Mouse (Mus musculus) kidney, postnatal 36 days (tissue): ENCODE results near the gene Rap1gap2.

Experiments
- DNase-seq, 2 experiments: peaks; one replicate each; pipeline ENCODE4 v3.0.0; 2021 to 2022; ENCODE audit warnings: mixed read lengths in 2 of 2

Gene Rap1gap2

DNA sequence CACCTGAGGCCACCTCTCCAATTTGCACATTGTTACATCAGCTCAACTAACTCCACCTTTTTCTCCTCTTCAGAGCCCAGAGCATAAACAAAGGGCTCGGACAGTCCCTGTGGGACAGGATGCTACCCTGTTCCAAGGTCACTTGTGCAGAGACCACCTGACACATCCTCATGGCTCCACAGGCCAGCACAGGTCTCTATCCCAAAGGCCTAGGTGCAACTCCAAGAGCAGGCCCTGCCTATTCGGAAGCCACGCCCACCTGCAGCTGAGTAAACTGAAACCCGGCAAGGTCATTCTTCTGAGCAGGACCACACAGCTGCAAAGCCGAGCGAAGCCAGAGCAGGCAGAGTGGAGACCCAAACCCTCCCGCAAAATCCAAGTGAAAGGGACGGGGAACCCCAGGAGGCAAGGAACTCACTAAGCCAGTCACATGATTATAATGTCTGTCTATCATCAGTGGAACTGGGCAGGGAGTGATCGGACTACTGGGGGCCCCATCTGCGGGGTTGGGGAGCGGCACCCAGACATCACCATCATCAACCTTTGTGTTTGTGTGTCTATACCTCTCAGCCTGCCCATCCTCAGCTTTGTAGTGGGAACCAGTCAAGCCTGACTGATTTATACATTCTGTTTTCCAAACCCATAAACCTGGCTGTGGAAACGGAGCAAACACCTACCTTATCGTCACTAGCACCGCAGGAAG is 74.4 kb downstream of the Rap1gap2 start:
- DNase-seq, result peak; percentile 56 to 73

DNA sequence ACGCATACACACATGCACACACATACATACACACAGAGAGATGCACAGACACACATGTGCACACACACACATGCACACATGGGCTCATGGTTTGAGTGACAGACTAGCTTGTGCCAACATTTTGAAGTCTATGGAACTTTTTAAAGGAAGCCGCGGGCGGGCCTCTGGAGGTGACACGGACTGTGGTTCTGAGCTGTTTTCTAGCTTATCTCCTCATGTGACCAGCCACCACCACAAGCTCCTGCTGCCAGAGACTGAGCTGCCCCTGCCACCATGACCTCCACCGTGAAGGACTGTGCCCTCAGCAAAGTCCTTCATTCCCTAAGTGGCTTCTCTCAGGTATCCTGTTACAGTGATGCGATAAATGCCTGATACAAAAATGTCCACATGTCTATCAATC is 76.3 kb downstream of the Rap1gap2 start:
- DNase-seq, result no peak

DNA sequence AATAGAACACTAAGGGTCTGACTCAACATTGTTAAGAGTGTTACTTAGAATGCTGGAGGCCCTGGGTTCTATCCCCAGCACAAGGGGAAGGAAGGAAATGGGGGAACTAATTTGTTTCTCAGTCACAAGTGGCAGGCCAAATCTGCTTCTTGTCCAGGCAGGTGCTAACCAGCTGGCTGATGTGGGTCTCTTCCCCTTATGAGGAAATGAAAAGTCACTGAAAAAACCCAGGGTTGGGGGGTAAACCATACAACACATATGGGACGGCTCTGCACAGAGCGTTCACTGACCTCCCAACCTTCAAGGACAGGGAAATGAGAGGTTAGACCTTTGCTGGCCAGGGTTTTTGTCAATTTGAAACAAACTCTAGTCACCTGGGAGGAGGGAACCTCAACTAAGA is 77.7 kb downstream of the Rap1gap2 start:
- no peak for DNase-seq

DNA sequence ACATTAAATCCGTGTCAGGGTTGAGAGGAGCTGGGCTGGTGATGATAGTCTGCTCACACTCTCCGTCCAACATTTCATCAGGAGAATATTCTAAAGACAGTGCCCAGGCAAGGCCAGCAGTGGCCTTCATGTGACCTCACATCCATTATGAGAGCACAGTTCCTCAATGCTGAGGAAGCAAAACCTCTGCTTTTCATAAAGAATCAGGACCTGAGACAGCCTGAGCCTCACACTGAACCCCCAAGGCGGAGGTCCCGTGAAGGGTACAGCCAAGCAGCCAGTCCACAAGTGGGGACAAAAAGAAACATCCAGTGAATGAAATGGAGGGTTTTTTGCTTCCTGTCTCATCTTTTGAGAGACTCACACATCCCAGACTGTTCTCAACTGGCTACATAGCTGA is 78.3 kb downstream of the Rap1gap2 start:
- DNase-seq, result no peak

DNA sequence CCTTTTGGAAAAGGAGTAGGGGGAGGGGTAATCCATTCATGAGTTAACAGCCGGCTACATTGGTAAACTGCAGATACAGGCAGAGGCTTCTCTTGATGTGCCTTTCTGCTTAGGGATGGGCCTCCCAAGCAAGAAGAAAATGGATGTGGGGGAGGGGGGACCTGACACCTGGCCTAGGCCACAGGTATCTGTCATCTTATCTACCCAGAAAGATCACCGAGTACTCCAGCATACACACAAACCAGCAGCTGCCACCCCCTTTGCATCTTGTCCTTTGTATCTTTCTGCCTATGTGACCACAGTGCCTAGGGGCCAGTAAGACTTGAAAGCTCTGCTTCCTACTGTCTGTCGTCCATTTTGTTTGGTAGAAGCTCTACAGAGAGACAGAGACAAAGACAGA is 79.0 kb downstream of the Rap1gap2 start:
- no peak for DNase-seq

DNA sequence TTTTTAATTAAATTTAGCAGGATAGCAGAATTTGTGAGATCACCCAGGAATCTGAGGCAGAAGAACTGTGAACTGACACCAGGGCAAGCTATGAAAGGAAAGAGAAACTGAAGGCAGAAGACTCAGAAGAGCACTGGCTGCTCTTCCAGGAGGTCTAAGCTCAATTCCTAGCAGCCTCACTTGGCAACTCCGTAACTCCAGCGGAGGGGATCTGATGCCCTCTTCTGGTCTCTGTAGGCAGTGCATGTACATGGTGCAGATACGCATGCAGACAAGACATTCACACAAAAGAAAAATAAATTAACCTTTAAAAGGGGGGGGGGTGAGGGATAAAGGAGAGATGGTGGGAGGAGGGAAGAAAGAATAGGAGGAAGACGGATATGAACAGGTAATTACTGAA is 80.9 kb downstream of the Rap1gap2 start:
- DNase-seq, result peak; percentile 36 to 61

DNA sequence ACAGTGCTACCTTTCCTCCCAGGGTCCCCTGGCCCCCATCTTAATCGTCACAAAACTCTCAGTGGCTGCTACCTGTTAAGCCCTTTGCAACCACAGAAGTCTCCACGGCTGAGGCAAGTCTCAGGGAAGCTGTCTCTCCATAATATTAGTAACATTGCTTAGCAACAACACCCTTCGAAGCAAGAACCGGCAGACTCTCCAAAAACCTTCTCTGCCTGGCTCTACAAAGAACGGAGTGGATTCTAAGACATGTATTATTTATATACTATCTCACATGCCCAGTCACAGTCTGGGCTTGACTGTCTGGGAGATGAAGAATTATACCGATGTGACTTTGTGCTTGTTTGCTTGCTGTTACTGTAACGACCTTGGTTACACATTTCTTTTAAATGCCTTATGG is 83.2 kb downstream of the Rap1gap2 start:
- DNase-seq, result no peak

DNA sequence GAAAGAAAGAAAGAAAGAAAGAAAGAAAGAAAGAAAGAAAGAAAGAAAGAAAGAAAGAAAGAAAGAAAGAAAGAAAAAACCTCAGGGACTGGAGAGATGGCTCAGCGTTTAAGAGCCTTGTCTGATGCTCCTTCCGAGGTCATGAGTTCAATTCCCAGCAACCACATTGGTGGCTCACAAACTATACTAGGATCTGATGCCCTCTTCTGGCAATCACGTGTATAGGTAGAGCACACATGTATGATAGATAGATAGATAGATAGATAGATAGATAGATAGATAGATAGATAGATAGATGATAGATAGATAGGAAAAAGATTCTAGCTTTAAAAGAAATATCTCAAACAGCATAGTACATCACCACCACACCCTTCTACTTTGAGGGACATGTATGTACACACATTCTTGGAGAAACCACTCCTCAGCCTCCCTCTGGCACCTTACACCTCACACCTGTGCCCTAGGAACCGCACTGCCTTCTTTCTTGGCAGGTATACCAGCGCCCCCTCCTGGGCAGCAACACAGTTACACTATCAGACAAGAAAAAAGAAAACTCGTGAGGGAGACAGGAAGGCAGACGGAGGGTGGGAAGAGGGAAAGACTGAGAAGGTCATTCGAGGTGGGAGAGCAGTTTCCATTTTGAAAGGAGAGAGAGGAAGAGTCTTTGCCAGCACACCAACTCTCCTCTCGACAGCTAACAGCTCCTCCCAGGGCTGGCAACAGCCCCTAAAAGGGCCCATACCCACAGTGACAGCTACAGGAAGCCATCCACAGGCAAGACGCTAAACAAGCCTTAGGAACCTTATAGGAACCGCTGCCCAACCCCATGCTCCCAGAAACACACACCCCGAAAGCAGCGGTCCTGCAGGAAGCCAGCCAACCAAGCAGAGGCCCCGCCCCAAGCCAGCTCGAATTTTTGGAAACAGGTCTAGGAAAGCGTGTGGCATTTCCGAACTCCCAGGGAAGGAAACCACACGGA is 84.2 kb downstream of the Rap1gap2 start:
- DNase-seq, result peak; percentile 43 to 75

DNA sequence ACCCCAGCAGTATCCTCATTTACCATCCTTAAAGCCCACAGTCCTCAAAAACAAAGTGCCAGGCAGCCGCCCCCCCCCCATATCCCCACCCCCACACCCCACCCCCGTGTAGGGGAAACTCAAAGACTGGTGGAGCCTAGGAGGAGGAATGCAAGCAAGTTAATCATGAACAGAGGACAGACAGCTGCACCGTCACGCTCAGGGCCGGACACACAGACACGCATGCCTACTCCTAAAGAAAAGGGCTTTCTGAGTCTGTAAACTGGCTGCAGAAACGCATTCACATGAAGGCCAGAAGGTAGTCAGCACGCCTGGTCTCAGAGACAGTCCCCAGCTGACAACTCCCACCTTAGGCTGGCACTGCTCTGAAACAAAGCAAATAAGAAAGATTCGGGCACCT is 85.1 kb downstream of the Rap1gap2 start:
- peak; percentile 29 to 30 for DNase-seq

DNA sequence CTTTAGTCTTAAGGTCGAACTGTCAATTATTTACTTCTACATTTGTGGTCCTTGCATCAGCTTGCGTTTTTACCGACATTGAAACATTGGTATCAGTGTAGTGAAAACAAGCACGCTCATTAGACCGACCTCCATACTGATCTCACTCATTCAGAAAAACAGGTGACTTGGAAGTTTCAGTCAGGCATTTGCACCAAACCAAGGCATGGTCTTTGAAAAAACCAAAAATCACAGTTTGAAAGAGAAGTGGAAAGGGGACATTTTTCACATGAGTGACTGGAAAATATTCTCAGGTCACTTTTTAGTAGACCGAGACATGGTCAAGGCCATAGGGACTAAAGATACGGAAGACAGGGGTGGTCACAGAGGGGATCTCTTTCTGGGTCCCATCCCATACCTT is 85.5 kb downstream of the Rap1gap2 start:
- no peak for DNase-seq

DNA sequence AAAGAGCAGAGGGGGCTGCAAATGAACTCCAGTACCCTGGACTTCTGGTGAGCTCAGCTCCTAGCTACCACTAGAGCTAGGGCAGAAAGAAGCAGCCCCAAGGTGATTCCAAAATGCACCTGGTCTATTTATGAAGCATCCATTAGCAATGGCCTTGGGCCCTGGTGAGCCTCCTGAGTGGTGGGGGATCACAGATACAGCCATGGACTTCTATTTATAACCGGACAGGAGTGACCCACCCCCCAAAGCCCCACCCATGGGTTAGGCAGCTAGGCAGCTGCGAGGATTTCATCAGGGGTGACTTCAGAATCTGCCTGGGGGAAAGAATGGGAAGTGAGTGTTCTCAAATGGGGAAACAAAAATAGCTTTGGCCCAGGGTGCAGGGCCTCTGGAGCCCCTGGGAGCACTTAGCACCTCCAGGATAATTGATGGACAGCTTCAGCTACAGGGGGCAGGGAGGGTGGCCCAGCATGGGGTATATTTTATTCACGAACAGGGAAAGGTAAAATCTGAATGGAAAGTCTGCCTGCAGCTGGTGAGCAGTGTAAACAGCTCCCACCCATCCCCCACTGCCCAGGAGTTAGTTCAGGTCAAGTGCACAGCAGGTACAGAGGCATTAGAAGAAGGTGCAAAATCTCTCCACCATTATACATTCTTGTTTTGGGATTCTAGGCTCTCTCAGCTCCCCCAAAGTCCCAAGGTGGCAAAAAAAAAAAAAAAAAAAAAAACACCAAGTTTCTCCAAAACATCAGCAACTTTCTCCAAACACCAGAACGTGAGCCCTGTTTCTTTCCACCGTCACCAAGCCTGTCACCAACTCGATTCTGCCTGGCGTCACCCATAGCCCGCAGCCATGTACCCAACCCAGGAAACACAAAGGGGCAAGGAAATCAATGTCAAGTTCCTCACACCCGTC is 86.4 kb downstream of the Rap1gap2 start:
- peak; percentile 84 to 85 for DNase-seq

DNA sequence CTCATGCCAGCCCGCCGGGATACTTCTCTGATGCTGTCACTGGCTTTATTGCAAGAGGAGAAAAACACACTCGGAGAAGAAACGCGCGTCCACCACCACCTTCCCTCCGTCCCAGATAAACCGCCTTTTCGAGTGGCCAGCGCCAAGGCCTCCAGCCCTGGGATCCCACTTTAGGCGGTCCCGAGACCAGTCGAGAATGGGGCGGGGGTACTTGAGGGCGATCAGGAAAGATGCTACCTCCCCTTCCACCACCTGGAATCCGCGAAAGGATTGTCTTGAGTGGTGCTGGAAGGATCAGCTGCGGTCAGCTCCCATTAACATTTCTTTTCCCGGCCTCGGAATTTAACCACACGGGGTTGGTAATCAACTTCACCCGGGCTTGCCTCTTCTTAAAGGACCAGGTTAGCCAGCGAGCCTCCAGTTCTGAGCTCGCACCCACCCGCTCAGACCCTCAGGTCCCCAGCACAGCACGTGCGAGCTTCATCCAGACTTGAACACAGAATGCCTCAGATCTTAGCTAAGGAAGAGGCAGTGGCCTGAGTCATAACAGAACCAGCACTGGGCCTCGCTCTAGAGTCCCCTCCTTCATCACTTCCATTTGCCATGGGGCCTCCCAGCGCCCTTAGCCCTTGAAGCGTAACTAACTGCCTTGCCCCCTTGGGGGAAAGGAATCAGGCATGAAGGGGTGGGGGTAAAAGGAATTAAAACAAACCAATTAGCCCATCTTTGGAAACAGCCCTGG is 87.3 kb downstream of the Rap1gap2 start:
- DNase-seq, result peak; percentile 28 to 29

DNA sequence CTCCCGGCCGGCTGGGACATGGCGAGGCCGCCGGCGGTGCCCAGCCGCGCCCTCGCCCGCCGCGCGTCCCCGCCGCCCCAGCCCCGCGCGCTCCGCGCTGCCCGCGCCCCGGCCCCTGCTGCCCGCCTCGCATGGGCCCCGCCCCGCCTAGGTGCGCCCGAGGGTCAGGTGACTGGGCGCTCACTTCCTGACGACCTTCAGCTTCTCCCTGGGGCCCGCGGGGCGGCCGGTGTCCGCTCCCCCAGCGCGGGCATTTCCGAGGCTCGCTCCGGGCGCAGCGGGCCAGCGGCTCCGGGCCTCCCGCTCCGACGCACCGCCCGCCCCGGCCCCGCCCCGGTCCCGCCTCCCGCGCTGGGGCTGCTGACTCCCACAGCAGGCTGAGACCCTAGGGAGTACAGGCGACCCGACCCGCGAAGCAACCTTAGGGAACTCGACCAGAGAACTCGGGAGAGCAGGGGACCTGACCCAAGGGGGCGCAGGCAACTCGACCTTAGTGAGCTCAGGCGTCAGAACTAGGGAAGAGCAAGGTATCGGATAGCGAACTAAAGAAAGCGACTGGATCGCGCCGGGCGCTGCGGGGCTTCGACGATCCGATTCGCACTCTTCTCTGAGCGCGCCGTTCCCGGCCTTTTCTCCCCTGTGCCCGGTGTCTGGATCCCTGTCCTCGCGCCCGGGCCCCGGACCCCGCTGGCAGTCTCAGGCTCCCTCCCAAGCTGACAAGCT is 88.1 kb downstream of the Rap1gap2 start:
- peak; percentile 86 to 87 for DNase-seq

DNA sequence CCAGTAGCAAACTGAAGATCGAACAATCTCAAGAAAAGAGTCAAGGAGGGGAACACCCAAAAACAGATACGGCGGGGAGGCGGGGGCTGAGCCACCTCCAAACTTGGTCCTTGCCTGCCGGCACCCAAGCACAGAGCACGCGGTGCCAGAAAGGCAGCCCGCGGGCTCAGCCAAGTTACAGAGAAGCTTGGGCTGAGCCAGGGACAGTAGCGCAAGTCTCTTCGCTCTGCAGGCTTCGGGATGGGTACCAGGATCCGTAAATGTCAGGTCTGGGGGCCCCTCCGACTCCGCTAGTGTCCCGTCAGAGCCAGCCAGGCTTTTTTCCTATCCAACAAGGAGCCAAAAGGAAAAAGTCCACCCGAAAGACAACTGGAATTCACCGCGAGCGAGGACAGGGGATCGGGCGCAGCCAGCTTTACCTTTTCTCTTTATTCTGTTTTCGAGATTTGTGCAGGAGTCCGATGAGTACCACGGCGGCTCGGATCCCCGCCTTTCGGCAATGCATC is 88.7 kb downstream of the Rap1gap2 start:
- peak in 1 of 2 experiments; percentile 50 for DNase-seq

DNA sequence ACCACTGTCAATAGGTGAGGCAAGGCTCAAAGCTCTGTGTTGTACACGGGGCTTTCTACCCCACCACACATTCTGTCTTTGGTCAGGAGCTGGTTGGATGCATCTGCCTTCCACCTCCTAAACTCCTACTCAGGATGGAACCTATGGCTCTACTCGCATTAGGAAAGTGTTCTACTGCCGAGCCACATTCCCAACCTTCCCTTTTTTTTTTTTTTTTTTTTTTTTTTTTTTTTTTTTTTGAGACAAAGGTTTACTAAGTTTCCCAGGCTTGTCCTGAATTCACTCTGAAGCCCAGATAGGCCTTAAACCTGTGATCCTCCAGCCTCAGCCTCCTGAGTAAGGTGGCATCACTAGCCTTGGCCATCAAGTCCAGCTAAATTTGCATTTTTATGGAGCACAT is 90.5 kb downstream of the Rap1gap2 start:
- no peak for DNase-seq

DNA sequence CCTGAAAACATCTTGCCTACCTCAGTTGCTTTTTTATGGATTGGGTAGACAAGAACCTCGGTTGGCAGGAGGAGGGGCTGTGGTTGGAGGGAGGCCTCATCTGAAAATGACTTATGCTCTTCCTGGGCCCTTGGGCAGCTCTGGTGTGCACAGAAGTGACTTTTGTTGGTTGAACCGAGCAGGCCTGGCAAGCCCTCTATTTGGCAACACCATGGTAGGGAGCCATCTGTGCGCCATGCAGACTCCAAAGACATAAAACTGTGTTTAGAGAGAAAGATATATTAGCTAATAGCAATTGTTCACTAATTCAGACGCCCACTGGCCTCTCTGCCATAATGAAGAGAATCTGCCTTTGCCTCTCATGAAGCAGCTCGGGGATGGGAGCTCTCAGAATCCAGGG is 94.6 kb downstream of the Rap1gap2 start:
- no peak for DNase-seq

DNA sequence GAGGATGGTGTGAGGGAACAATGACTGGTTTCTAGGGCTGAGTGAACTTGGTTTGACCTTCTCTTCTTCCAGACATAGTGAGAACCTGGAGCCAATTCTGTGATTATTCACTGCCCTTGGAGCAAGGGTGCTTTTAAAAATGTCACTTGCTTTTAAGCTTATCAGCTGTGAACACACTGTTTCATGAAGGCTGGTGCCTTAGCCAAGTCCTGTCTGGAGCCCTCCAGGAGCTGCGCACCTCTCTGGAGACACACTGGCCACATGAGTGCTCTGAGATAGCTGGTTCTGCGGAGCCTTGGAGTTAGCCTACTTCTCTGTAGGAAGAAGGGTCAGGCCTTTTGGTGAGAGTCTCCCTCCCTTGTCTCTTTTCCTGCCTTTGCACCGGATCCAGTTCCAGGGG is 95.7 kb downstream of the Rap1gap2 start:
- no peak for DNase-seq

DNA sequence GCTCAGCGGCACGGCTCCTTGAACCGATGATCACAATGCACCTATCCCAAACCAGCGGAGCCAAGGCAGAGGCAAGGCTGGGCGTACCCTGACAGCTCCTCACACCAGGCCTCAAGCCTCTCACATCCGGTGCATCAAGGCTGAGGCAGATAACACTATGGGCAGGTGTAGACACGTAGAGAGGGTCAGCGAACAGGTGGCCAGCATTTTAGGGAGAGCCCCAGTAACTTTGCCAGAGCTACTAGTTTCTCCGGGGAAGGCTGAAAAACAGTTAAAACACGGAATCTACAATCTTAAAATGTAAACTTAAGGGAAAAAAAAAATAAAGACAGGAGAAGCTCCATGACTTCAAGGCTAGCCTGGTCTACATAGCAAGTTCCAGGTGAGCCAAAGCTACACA is 98.1 kb downstream of the Rap1gap2 start:
- DNase-seq, result no peak

DNA sequence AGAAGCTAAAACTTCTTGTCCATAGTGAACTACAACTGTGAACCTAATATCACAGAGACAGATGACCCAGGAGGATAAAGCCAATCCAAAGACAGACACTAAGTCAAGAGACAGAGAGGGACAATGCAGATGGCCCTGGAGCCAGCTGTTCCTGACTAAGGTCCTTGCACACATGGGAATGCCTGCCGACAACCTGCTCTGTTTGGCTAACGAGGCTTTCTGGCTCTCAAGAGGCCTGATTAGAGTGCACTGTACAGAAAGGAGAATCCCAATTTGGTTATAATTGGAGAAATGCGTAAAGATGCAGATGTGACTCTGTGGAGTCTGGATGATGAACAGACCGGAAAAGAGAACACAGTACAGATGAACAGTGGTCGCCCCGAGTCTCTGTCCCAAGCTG is 104.4 kb downstream of the Rap1gap2 start:
- DNase-seq, result no peak

DNA sequence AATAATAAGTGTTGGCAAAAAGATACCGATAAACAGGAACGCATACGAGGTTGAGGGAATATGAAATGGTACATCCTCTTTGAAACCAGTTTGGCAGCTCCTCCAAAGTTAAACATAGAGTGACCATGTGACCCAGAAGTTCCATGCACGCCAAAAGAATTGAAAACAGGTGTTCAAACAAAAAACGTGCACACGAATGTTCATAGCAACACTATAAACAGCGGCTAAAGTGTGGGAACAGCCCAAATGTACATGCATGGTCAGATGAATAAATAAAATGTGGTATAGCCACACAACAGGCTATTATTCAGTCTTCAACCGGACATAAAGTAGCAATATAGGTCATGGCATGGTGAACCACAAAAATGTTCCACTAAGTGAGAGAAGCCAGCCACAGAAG is 108.2 kb downstream of the Rap1gap2 start:
- no peak for DNase-seq

DNA sequence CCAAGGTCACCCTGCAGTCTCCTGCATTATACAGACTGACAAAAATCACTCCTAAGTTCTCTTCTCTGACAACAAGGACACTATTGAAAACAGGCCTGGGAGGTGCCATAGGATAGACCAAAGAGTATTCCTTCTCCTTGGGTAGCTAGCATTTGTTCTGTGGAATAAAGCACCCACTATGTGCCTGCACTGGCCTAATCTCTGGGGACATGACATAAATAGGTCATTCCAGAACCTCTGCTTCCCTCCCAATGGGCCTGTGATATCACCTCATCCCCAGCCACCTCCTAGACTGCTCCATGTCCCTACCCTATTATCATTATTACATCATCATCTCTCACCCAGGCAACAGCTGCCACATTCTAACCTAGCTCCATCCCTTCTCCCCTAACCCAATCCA is 108.7 kb downstream of the Rap1gap2 start:
- no peak for DNase-seq
